Mouse (Mus musculus) lung, adult 18-20 months (tissue): ENCODE data around the gene Actg2.

Experiments
- DNase-seq, 2 experiments: peaks; one replicate each; pipeline ENCODE4 v3.0.0; 2022; ENCODE audit warnings: mixed read lengths in 2 of 2

The Actg2 gene

DNA sequence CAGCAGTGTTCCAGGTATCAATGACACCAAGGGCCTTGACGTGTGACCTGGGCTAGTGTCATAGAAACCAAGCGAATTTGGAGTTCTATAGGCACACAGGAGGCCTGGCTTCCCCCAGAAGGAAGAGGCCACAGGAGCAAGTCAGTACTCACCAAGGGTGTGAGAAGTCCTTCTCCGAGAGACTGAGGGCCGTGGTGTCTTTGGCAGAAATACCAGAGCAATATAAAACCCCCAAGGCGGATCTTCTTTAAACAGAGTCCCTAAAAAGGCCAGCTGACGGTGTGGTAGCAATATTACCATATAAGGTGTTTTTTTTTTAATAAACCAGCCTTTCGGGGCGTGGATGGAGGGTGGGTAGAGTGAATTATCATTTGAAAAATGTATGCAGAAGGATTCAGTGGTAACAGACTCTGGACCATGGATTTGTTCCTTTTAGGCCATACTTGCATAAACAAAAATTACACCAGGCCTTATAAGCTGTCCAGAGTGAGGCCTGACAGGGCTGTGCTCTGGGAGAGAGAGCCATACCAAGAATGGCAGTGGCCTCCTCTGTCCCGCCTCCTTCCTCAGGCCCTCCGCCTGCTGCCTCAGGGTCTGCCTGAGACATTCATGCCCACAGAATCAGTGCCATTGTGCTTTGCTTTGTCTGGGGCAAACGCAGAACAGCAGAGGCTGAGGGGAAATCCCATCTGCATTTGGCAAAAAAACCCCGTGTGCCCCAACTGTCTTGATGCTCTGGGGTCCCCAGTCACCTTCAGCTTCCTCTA lies at the start of gene Actg2:
Gene Actg2 (minus strand): TSS at position 238 of the 767 bp plus-strand sequence.
- no peak for DNase-seq

GRCm38 (mm10) chr6:83585328-83585727 lies 49.3 kb upstream of the Actg2 start:
- peak; percentile 28 to 40 for DNase-seq

DNA sequence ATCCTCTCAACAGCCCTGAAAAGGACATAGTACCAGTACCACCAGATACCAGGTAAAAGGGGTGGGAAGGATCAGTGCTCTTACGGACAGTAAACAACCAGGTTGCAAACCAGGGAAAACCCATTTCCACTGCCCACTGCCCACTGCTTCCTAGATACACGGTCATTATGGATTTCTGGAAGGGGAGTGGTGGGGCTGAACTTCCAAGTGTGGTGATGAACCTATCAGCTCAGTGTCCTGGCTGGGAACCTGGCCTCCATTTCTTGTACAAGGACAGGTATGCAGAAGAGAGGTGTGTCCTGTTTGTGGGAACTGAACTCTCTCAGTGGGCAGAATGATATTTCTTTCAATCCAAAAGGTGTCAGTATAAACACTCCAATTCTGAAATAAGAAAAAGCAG lies 47.5 kb upstream of the Actg2 start:
- DNase-seq = no peak

DNA sequence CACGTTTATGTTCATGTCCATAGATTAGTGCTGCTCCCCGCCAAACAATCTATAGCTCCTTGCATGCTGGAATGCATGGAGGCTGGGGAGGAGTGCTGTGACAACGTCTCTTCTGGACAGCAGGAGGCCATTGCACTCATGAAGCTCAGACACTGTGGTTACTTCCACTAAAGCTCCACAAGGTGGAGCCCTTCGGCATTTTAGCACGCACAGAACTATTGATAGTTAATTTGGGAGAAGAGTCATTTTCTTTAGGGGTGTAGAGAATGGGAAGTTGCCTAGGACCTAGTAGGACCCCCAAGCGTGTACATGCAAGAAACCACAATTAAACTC lies 46.8 kb upstream of the Actg2 start:
- DNase-seq = peak in 1 of 2 experiments; percentile 32

DNA sequence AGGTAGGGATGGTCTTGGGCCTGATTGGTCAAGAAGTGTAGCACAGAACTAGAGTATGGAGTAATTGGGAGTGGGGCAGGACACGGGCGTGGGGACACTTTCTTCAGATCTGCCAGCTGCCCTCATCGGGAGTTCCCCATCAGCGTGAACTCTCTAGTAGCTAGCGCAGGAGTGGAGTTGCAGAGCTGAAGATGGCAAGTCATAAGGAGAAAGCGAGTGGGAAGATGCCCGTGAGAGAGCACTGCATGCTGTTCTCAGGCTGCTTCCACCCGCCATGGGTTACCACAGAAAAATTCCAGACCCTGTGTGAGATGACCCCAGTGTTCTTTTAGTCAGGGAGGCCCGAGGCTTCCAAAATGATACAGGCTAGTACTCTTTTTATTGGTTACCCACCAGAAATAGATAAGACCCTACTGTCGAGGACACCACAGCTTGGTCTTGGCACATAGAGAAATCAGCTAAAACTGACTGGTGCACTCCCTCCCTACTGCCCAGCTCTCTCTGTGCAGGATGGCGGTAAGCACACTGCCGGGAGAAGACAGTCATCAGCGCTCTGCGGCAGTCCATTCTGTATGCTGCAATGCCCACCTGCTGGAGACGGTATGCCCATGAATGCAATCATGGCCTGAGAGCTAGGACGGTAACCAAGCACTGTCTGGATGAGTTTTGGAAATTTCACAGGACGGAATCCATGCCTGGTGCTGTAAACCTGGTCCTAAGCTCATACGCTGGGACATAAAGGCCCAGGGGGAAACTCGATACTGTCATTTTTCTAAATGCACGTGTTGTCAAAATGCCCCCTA lies 46.3 kb upstream of the Actg2 start:
- no peak for DNase-seq

GRCm38 (mm10) chr6:83577534-83577933 lies 41.5 kb upstream of the Actg2 start:
- DNase-seq = no peak

DNA sequence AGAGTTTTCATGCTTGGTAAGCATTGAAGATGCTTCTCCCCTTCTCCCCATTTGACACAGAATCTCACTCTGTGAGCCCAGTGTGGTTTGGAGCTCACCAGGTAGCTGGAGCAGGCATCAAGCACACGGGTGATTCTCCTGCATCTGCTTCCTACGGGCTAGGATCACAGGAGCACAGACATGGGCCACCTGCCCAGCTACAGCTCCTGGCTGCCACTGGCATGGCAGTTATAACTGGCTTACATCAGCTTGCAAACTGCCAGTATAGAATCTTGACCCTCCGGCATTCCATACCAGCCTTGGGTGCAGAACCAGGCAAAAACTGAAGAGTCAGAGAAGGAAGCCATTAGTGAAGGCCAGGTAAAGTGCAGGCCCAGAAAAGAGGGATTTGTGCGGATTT lies 39.5 kb upstream of the Actg2 start:
- DNase-seq = no peak

DNA sequence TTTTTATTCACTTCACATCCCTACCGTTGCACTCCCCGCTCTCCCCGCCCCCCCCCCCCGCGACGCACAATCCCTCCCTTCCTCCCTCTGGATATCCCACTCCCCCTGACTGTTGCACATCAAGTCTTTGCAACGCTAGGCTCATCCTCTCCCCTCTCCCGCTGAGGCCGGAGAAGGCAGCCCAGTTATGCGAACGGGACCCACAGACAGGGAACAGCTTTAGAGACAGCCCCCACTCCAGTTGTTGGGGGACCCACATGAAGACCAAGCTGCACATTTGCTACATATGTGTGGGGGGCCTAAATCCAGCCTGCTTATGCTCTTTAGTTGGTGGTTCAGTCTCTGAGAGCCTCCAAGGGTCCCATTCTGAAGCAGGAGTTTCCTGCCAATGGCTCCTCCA lies 36.6 kb upstream of the Actg2 start, which contains the start of gene Stambp:
Gene Stambp (minus strand): TSS at position 59 of the 400 bp plus-strand sequence.
- DNase-seq = peak in 1 of 2 experiments; percentile 20

GRCm38 (mm10) chr6:83571840-83572667 lies 36.0 kb upstream of the Actg2 start:
- DNase-seq = peak; percentile 94 to 95

- DNase-seq = no peak
Observed at GRCm38 (mm10) chr6:83568901-83569862, 33.1 kb upstream of the Actg2 start.

- no peak for DNase-seq
Observed at GRCm38 (mm10) chr6:83555972-83556371, 19.9 kb upstream of the Actg2 start.

- no peak for DNase-seq
Observed at GRCm38 (mm10) chr6:83548346-83548745, 12.3 kb upstream of the Actg2 start.

DNA sequence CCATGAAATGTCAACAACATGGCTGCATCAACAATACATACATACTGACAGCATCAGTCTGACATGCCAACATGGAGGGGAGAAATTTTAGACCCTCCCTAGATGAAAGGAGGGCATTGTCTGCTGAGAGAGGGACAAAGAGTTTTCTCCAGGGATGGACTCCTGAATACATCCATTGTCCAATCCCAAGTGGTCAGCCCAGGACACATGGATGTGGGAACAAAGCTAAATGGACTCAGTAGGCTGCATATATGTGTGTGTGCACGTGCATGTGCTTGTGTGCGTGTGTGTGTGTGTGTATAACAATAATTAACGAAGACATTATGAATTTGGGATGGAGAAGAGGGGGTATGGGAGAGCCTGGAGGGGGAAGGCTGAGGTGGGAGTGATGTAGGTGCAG lies 9.7 kb upstream of the Actg2 start:
- no peak for DNase-seq

- peak in 1 of 2 experiments; percentile 16 for DNase-seq
Observed at GRCm38 (mm10) chr6:83541756-83542456, 5.8 kb upstream of the Actg2 start.

DNA sequence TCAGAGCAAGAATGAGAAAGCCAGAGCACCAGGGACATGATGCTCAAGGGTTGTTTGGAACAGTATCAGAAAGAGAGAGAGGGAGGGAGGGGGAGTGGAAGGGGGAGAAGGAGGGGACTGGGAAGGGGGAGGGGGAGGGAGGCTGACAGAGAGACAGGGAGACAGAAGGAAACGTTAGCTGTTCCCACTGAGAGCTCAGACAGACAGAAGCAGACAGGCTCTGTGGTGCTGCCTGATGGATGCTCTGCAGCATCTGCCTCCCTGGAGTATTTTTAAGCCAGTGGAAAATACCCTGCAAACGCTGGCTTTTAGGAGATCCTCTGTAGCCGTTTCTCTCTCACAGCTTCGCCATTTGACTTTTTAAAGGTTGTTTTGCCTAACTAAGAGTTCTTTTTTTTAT lies 4.0 kb upstream of the Actg2 start:
- no peak for DNase-seq

DNA sequence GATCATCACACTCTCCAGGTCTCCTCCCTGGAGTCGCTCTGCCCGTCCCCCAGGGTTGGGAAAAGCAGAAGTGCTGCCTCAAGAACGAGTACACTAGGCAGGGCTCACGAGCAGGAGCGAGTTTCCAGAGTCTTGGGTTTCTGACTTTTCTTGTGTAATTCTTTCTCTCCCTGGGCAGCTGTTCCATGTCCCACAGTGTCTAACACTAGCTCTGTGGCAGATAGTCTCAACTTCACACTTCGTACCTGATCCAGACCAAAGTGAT lies 662 bp upstream of the Actg2 start:
- no peak for DNase-seq

- DNase-seq = no peak
Observed at GRCm38 (mm10) chr6:83532608-83533007, 3.5 kb downstream of the Actg2 start.

DNA sequence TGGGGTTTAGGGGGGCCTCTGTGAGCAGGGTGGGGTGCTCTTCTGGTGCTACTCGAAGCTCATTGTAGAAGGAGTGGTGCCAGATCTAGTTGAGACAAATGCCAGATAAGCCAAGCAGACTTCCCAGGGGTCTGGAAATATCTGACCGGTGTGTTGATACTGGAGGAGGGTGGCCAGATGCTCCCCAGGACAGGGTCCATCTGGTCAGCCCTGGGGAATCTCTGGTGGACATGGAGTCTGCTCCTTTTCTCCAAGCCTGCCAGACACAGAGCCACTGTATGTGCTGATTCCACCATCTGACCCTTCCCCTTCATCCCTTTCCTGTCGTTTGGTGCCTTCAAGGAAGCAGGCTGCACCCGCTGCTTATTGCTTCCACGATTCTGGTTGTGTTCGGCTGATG lies 12.9 kb downstream of the Actg2 start:
- no peak for DNase-seq

DNA sequence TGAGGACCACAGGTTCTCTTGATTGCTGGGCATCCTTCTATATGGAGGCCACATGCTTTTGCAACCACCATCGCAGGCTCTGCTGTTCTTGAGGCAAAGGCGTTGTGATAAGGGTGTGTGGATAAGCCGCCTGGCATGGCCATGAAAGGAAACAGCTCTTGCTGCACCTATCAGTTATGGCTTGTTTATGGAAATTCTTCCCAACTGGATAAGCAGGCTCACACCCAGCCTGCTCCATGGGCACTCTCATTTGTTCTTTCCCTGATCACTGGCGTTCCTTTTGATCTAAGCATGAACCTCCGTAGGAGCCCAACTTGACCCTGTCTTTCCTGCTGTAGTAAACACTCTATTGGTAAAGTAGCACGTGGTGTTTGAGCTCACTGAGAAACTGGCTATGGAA lies 14.3 kb downstream of the Actg2 start:
- no peak for DNase-seq

DNA sequence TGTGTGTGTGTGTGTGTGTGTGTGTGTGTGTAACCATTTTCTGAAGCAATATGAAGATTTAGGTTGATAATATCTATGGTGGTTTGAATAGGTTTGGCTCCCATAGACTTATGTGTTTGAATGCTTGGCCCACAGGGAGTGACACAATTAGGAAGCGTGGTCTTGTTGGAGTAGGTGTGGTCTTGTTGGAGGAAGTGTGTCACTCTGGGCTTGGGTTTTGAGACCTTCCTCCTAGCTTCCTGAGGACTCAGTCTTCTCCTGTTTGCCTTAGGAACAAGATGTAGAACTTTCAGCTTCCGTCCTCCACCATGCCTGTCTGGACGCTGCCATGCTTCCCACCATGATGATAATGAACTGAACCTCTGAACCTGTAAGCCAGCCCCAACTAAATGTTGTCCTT lies 17.4 kb downstream of the Actg2 start:
- no peak for DNase-seq

DNA sequence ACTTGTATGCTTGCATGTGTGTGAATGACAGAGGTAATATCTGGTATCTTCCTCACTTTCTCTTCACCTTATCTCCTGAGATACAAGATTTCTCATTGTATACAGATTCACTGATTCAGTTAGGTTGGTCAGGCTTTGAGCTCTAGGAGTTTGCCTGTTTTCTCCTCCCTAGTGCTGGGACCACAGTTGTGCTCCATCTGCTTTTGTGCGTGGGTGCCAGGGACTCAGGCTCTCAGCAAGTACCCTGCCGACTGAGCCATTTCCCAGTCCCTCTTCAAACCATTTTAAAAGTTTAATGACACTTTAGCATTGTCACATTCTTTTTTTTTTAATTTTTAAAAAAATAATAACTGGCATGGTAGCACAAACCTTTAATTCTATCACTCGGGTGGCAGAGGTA lies 20.9 kb downstream of the Actg2 start:
- DNase-seq = no peak

DNA sequence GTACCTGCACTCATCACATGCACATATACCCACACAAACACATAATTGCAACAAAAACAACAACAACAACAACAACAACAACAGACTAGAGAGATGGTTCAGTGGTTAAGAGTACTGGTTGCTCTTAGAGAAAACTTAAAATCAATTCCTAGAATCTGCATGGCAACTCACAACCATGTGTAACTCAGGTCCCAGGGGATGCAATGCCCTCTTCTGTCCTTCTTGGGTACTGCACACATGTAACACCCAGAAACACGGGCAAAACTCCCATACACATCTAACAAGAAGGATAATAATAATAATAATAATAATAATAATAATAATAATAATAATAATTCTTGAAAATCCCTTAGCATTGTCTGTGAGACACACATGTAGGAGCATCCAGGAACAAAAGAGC lies 23.6 kb downstream of the Actg2 start:
- DNase-seq = peak; percentile 57 to 67
